Mouse (Mus musculus) adrenal gland, adult 10 weeks (tissue): ENCODE measurements around the gene Vav1. TPM values are rescaled to one million over a fixed set of nuclear protein-coding genes. Genes with fewer than 3 reads are reported as not detected.

Experiments used
- polyA plus RNA-seq: library from polyadenylated mRNA; stranded (reverse); fragments of 350-450 nt; fragmentation: Illumina TruSeq; extraction: RNeasy Lipid Tissue Mini Kit (QIAGEN cat#74804); gene quantifications from one replicate; pipeline ENCODE4 v1.2.3, GENCODE M21; 2014; ENCODE audit warnings: low read depth, low replicate concordance

Gene Vav1
- polyA plus RNA-seq: 0.35 TPM

DNA sequence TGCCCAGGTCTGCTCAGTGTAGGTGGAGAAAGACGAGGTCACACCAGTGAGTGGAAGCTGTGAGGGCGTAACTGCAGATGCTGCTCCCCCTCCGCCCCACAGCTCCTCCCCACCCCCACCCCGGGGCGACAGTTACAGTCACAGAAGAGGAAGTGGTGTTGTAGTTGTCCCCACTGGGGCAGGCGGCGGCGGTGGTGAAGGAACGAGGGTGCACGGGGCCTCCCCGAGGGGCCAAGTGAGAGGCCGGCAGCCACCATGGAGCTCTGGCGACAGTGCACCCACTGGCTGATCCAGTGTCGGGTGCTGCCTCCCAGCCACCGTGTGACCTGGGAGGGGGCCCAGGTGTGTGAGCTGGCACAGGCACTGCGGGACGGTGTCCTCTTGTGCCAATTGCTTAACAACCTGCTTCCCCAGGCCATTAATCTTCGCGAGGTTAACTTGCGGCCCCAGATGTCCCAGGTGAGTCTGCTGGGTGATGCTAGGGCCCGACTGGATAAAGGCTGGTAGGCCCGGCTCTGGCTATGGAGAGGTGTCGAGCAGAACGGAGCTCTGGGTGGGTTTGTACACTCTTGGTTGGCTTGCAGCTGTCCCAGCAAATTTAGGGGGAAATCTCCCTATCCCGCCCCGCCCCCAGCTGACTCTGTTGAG, at the start of gene Vav1:
Vav1 (plus strand) TSS at position 158 of the 648 bp plus-strand sequence.

DNA sequence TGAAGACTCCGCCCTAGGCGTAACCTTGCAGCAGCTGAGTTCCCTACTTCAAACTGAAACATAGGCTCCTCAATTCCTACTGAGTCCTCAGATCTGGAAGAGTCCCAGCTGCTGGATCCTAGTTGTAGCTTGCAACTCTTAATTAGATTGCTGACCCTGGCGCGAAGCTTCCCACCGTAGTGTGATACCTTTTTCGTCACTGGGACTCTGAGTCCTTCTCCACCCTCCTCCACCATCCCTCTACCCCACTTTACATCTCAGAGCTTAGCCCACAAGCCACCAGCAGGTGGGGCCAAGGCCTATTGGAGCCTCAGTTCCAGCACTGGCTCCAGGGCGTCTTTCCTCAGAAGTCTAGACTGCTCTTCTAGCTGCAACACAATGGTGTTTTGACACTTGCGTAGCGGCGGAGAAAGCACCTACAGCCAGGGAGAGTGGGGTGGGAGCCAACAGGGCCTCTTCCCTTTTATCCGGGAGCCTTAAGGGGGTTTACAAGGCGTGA, 30.6 kb upstream of the Vav1 start, which contains the start of gene Gpr108:
Gpr108 (minus strand) TSS at position 246 of the 499 bp plus-strand sequence.

DNA sequence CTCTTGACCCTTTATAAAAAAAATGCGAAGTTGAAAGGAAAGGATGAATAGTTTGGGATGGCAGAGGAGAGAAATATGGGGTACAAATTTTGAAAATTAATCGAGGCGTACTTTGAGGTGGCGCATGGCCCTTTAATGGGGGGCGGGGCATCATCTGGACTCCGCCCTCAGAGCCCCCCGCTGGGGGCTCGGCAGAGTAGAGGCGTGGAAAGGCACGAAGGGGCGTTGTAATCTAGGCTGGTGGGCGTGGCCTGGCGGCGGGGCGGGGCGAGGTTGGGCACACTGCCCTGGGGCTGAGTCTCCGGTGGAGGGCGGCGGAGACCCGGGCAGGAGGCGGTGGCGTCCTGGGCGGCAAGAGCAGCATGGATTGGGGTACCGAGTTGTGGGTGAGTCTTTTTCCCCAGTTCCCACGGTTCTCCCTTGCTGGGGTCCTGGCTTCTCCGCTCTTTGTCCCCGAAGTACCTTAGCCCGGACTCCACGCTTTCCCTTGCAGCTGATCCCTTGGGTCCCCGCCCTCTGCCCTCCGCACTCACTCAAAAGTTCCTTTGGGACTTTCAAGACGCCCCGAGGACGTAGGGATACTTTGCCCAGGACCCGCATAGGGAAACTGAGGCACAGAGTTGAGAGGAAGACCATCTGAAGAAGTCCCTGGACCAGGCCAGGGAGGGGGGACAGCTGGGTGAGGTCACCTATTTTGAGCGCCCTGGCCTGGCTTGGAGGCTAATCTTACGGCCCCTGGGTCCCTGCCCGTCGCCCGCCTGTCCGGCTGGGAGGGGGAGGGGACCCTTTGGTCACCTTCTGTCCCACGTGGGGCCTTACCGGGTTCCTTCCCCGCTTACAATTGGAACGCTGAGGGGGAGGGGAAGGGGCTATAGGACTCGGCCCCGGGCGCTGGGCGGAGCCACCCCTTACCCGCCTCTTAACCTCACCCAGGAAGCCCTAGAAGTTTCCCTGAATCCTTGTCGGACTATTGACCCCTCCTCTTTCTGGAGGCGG, 29.4 kb upstream of the Vav1 start, which contains the start of gene Trip10:
Trip10 (plus strand) TSS at position 270 of the 996 bp plus-strand sequence.

DNA sequence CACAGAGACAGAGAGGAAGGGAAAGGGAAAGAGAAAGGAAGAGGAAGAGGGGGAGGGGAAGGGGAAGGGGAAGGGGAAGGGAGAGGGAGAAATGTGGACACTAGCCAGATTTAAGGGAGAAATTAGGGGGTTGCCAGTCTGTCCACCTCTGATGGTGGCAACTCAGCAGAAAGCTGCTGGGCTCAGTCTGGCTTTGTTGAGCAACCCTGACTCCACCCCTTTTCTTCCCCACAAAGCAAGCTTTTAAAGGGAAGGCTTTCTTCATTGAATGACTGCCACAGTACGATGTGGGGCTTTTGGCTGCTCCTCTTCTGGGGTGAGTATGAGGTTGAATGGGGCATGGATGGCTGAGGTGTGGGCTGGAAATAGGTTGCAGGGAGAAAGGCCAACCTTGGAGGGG, 79.5 kb downstream of the Vav1 start, which contains the start of gene Adgre1:
Adgre1 (plus strand) TSS at position 251 of the 400 bp plus-strand sequence.

Other genes starting within 250 kb of the Vav1 start
- gene Khsrp, start 247.6 kb upstream of the Vav1 start, polyA plus RNA-seq: 10.8 TPM
- gene Slc25a41, start 237.4 kb upstream of the Vav1 start, polyA plus RNA-seq: not detected
- gene Crb3, start 220.0 kb upstream of the Vav1 start, polyA plus RNA-seq: not detected
- gene Slc25a23, start 219.2 kb upstream of the Vav1 start, polyA plus RNA-seq: 18.0 TPM
- gene Dennd1c, start 200.6 kb upstream of the Vav1 start, polyA plus RNA-seq: 0.29 TPM
- gene Tubb4a, start 191.3 kb upstream of the Vav1 start, polyA plus RNA-seq: 0.41 TPM
- not detected for gene Tnfsf9, start 173.8 kb upstream of the Vav1 start, polyA plus RNA-seq
- not detected for gene Cd70, start 129.3 kb upstream of the Vav1 start, polyA plus RNA-seq
- not detected for gene Tnfsf14, start 84.9 kb upstream of the Vav1 start, polyA plus RNA-seq
- 472 TPM for gene C3, start 51.0 kb upstream of the Vav1 start, polyA plus RNA-seq
- gene Gpr108, start 30.7 kb upstream of the Vav1 start, polyA plus RNA-seq: 5.9 TPM
- gene Trip10, start 29.6 kb upstream of the Vav1 start, polyA plus RNA-seq: 2.3 TPM
- 9.4 TPM for gene Adgre1, start 79.6 kb downstream of the Vav1 start, polyA plus RNA-seq